Mouse (Mus musculus): ENCODE measurements around the gene Cyp46a1.

Cyp46a1 gene

GRCm38 (mm10) chr12:108399191-108399590 lies 65.0 kb downstream of the Cyp46a1 start:
- no peak for DNase-seq (ENCODE audit: low read depth)

GRCm38 (mm10) chr12:108400951-108401350 lies 66.8 kb downstream of the Cyp46a1 start:
- no peak for DNase-seq (ENCODE audit: low read depth)

- no peak for DNase-seq (ENCODE audit: low read depth)
Observed at GRCm38 (mm10) chr12:108403957-108404356, 69.8 kb downstream of the Cyp46a1 start.

- no peak for DNase-seq (ENCODE audit: low read depth)
Observed at GRCm38 (mm10) chr12:108409100-108409499, 74.9 kb downstream of the Cyp46a1 start.

- no peak for DNase-seq (ENCODE audit: low read depth)
Observed at GRCm38 (mm10) chr12:108410416-108411208, 76.4 kb downstream of the Cyp46a1 start.

Data from naive thymus-derived CD4-positive, alpha-beta T cell, adult 2 months (primary cell).